Mouse (Mus musculus) testis, adult 2 months (tissue): ENCODE measurements around the gene Krtap3-3.

ENCODE experiments used
- CTCF ChIP-seq: fragments of 200-500 bp; IDR thresholded peaks from 2 replicates; pipeline ENCODE4 v1.5.1; 2012; ENCODE audit warnings: low read depth, mild to moderate bottlenecking, inconsistent platforms, low read length, moderate library complexity; ENCODE audit not compliant: control insufficient read depth, insufficient read depth, insufficient replicate concordance
- POLR2A ChIP-seq: fragments of 200-500 bp; IDR thresholded peaks from 2 replicates; pipeline ENCODE4 v1.6.1; 2012; ENCODE audit warnings: low read depth, mild to moderate bottlenecking, inconsistent platforms, low read length, moderate library complexity; ENCODE audit not compliant: control insufficient read depth

DNA sequence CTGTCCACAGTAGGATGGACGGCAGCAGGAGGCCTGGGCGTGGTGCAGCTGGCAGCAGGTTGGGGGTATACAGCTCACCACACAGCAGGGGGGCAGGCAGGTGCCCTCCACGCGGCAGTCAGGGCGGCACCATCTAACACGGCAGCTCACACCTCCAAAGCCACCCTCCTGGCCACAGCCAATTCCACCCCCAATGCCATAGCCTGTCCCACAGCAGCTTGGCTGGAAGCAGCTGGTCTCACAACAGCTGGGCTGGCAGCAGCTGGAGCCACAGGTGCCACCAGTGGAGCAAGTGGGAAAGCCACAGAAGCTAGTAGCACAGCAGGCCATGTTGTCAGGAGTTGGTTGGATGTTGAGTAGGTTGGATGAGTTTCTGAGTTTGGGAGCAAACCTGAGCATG lies 30.0 kb upstream of the Krtap3-3 start, which contains the start of gene Krtap1-5:
- TF ChIP-seq POLR2A (no peak), CTCF (no peak)
